Mouse (Mus musculus): Measurements from ENCODE around the gene Pdzrn3.

GRCm38 (mm10) chr6:101243189-101243815, 134.4 kb downstream of the Pdzrn3 start:
- no peak for TF ChIP-seq POLR2A (IDR thresholded peaks at IDR 0.05; ENCODE audit: control insufficient read depth, extremely low read depth, insufficient read depth, low read length, poor library complexity)
- TF ChIP-seq CTCF (IDR thresholded peaks at IDR 0.05; ENCODE audit: borderline replicate concordance, control insufficient read depth, extremely low read depth, insufficient read depth, low read length, poor library complexity): no peak
